Mouse (Mus musculus): Measurements from ENCODE around the gene Cox6a1.
"Not testable (repeated sequence)": the region's sequence is repeated elsewhere in the genome, so short reads cannot be mapped to it uniquely, and the experiment has no call there.

Gene Cox6a1

GRCm38 (mm10) chr5:115348546-115349224 lies at the start of gene Cox6a1:
Gene Cox6a1 (minus strand): TSS chr5:115348981.
- DNase-seq (ENCODE audit: extremely low spot score, low read depth, low spot score) = peak; percentile 96

- no peak for DNase-seq (ENCODE audit: extremely low spot score, low read depth, low spot score)
Observed at GRCm38 (mm10) chr5:115397839-115398780, 49.3 kb upstream of the Cox6a1 start.

DNA sequence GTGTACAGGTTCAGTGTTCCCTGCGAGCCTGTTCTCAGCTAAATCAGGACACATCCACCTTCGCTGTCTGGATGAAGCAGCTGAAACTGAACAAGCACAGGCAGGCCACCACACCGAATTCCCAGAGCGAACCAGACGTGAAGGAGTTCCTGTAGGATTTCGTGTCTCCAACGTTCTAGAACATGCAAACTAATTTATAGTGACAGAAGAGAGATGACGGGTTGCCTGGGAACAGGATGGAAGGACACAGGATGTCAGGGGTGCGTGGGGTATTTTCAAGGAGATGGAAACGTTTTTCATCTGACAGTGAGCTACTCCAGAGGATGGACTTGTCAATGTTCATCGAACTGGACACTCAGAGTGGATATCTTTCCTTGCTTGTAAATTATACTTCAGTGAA lies 47.9 kb upstream of the Cox6a1 start:
- no peak for DNase-seq (ENCODE audit: extremely low spot score, low read depth, low spot score)

- no peak for DNase-seq (ENCODE audit: extremely low spot score, low read depth, low spot score)
Observed at GRCm38 (mm10) chr5:115394836-115395235, 46.1 kb upstream of the Cox6a1 start.

DNA sequence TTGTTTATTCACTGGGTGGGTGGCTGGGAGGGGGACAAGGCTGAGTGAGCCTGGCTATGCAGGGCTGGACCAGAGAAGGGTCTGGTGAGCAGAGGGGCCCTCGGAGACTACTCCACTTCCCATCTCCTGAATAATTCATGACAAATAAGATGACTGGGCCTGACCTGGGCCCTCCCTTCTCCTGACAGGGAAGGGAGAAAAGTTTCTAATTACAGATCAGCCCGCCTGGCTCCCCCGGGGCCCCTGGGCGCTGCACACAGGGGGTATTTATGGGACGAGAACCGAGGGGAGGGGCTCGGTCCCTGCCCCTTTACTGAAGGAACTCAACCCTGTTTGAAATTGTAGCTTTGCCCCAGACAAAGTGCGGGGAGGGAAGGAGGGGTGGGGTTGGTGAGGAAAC lies 45.4 kb upstream of the Cox6a1 start:
- DNase-seq (ENCODE audit: extremely low spot score, low read depth, low spot score) = no peak

DNA sequence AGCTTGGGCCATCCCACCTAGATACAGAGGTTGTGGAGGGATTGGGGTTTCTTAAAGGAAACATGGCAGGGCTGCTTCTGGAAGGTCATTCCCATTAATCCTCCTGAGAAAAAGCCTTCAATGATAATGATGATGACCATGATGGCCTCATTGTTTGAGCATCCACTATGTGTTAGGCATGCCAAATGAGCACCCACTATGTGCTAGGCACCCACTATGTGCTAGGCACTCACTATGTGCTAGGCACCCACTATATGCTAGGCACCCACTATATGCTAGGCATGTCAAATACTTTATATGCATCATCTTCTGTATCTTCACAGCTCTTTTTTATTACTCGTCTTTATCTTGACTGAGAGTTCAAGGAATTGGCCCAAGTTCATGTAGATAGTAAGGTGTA lies 44.2 kb upstream of the Cox6a1 start:
- DNase-seq (ENCODE audit: extremely low spot score, low read depth, low spot score) = no peak

- no peak for DNase-seq (ENCODE audit: extremely low spot score, low read depth, low spot score)
Observed at GRCm38 (mm10) chr5:115391935-115392334, 43.2 kb upstream of the Cox6a1 start.

DNA sequence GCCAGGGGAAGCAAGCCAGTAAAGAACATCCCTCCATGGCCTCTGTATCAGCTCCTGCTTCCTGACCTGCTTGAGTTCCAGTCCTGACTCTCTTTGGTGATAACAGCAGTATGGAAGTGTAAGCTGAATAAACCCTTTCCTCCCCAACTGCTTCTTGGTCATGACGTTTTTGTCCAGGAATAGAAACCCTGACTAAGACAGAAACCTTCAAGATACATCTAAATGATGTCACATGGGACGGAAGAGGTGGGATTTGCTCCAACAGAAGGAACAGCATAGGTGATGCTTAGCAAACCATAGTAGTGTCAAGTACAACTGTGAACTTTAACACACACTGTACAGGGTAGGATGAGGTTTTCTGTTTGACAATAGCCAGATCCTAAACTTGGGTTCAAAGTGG lies 30.1 kb upstream of the Cox6a1 start:
- not testable (repeated sequence) for DNase-seq (ENCODE audit: extremely low spot score, low read depth, low spot score)

GRCm38 (mm10) chr5:115375436-115375835 lies 26.7 kb upstream of the Cox6a1 start:
- no peak for DNase-seq (ENCODE audit: extremely low spot score, low read depth, low spot score)

GRCm38 (mm10) chr5:115374204-115374820 lies 25.5 kb upstream of the Cox6a1 start:
- DNase-seq (ENCODE audit: extremely low spot score, low read depth, low spot score) = no peak

- no peak for DNase-seq (ENCODE audit: extremely low spot score, low read depth, low spot score)
Observed at GRCm38 (mm10) chr5:115373441-115374203, 24.8 kb upstream of the Cox6a1 start.

DNA sequence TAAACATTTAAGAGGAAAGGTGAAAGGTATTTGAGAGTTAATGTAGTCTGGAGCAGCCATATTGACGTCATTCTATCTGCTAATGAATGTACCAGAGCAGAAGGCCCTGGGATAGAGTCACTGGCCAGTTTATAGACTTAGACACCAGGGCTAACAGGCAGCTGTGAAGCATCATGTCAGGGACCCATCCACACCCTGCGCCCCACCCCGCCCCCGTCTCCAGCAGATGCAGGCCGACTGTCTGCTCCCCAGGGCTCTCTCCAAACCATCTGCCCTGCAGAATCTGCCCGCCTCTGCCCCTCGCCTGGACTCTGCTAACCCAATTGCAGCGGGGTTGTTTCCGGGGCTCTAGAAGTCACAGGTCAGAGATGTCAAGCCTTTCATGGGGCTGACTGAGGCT lies 23.0 kb upstream of the Cox6a1 start:
- no peak for DNase-seq (ENCODE audit: extremely low spot score, low read depth, low spot score)

GRCm38 (mm10) chr5:115364782-115365181 lies 16.0 kb upstream of the Cox6a1 start:
- no peak for DNase-seq (ENCODE audit: extremely low spot score, low read depth, low spot score)

- no peak for DNase-seq (ENCODE audit: extremely low spot score, low read depth, low spot score)
Observed at GRCm38 (mm10) chr5:115362819-115363714, 14.3 kb upstream of the Cox6a1 start.

GRCm38 (mm10) chr5:115362216-115362615 lies 13.4 kb upstream of the Cox6a1 start:
- no peak for DNase-seq (ENCODE audit: extremely low spot score, low read depth, low spot score)

GRCm38 (mm10) chr5:115359851-115360372 lies 11.1 kb upstream of the Cox6a1 start:
- DNase-seq (ENCODE audit: extremely low spot score, low read depth, low spot score) = no peak

DNA sequence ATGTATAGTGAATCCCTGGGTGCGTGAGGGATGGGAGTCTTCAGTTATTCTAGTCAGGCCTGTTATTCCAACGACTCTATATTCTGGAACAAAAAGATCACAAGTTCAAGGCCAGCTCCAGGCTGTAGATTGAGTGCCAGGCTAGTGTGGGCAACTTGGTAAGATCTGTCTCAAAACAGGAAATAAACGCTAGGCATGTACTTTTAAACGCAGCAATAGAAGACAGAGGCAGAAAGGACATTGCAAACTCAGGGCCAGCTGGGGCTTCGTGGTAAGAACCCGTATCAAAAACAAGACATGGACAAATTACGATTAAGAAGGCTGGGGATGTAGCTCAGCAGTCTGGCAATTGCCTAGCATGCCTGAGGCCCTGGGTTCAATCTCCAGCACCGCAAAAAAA lies 10.7 kb upstream of the Cox6a1 start:
- no peak for DNase-seq (ENCODE audit: extremely low spot score, low read depth, low spot score)

DNA sequence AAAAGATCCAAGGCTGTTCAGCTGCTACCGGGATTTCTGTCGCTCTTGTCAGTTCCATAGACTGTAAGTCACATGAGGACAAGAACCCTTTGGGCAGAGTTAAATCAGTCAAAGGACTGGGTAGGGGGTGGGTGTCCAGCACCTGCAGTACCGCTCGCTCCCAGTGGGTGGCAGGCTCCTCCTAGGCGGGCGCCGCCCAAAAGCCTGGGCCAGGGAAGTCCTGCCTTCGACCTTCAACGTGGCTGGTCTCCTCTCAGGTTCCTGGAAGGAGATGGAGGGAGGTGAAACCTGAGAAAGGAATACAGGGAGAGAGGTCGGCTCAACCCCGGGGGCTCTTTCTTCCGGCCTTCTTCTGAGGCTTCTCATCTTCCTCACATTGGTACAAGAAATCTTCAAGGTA lies 10.1 kb upstream of the Cox6a1 start:
- no peak for DNase-seq (ENCODE audit: extremely low spot score, low read depth, low spot score)

DNA sequence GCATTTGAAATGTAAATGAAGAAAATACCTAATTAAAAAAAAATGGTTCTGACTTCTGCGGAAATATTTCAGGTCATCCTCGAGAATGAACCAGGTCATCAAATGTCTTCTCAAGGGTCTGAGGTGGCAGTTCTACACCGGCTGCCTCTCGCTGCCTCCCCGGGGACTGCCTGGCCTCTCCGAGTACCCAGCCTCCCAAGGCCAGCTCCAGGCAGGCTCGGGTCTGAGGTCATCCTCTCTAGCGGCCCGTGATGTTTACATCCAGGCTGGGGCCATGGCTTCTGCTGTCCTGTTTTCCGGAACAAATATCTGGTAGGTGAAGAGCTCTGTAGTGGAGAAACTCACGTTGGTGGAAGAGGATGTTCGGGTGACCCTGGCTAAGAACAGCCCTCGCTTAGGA lies 6.3 kb upstream of the Cox6a1 start:
- no peak for DNase-seq (ENCODE audit: extremely low spot score, low read depth, low spot score)

DNA sequence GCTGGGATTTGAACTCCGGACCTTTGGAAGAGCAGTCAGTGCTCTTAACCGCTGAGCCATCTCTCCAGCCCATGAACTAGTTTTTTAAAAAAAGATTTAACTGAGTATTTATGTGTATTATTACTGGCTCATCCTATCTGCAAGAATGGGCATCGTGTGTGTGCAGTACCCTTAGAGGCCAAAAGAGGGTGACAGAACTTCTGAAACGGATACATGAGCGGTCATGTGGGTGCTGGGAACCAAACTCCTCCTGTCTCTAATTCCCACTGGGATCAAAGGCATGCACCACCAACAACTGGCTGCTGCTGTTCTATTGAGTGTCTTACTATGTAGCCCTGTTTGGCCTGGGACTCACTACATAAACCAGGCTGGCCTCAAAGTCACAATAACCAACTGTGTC lies 2.6 kb upstream of the Cox6a1 start:
- DNase-seq (ENCODE audit: extremely low spot score, low read depth, low spot score) = no peak

Data from hindlimb bud, embryonic 11.5 days (tissue).